Mouse (Mus musculus) MEL (cell line): ENCODE measurements around the gene Fam110c. TPM values are rescaled to one million over a fixed set of nuclear protein-coding genes. Genes with fewer than 3 reads are reported as not detected.

Experiments used
- DNase-seq: peaks from one replicate; pipeline ENCODE4 v3.0.0; 2011; ENCODE audit warnings: low read depth, low spot score
- H3K27ac ChIP-seq: 2 replicates; pipeline ENCODE4 v1.5.1; 2012; ENCODE audit warnings: low read depth, mild to moderate bottlenecking, control low read depth, low read length, moderate library complexity; ENCODE audit not compliant: control insufficient read depth
- H3K27me3 ChIP-seq, 2 experiments: fragments of 150-350 bp in 1 of 2; sonication (generic) in 1 of 2; 2 replicates each; pipeline ENCODE4 v1.6.1; 2012; ENCODE audit warnings: low read length in 2 of 2, mild to moderate bottlenecking in 2 of 2, improper control_type of control experiment in 1 of 2, moderate library complexity in 1 of 2; ENCODE audit not compliant: insufficient read depth in 2 of 2, control insufficient read depth in 1 of 2
- H3K36me3 ChIP-seq, 2 experiments: 2 replicates each; pipeline ENCODE4 v1.6.1; 2012 to 2014; ENCODE audit warnings: low read length in 2 of 2, improper control_type of control experiment in 1 of 2, inconsistent platforms in 1 of 2, mild to moderate bottlenecking in 1 of 2; ENCODE audit not compliant: insufficient read depth in 2 of 2, control insufficient read depth in 1 of 2
- H3K4me1 ChIP-seq, 2 experiments: fragments of 150-350 bp in 1 of 2; sonication (generic) in 1 of 2; 2 replicates each; pipeline ENCODE4 v1.6.1; 2012; ENCODE audit warnings: low read length in 2 of 2, improper control_type of control experiment in 1 of 2, mild to moderate bottlenecking in 1 of 2; ENCODE audit not compliant: insufficient read depth in 2 of 2, control insufficient read depth in 1 of 2
- H3K4me3 ChIP-seq, 2 experiments: fragments of 150-350 bp in 1 of 2; sonication (generic) in 1 of 2; 2 replicates each; pipeline ENCODE4 v1.5.1; 2012; ENCODE audit warnings: low read depth in 2 of 2, low read length in 2 of 2, mild to moderate bottlenecking in 2 of 2, moderate library complexity in 2 of 2, control low read depth in 1 of 2, improper control_type of control experiment in 1 of 2; ENCODE audit not compliant: control insufficient read depth in 1 of 2, insufficient read depth in 1 of 2
- H3K79me2 ChIP-seq: 2 replicates; pipeline ENCODE4 v1.6.1; 2012; ENCODE audit warnings: mild to moderate bottlenecking, low read length, moderate library complexity; ENCODE audit not compliant: control insufficient read depth, poor library complexity, insufficient read depth
- H3K9ac ChIP-seq: 2 replicates; pipeline ENCODE4 v1.6.1; 2012; ENCODE audit warnings: low read depth, mild to moderate bottlenecking, control low read depth, low read length, moderate library complexity; ENCODE audit not compliant: control insufficient read depth, poor library complexity, severe bottlenecking
- H3K9me3 ChIP-seq: fragments of 150-350 bp; sonication (generic); replicated peaks from 2 replicates; pipeline ENCODE4 v1.6.1; 2012; ENCODE audit warnings: mild to moderate bottlenecking, low read length, improper control_type of control experiment, moderate library complexity; ENCODE audit not compliant: insufficient read depth
- CHD2 ChIP-seq: IDR thresholded peaks from 2 replicates; pipeline ENCODE4 v1.6.1; 2011; ENCODE audit warnings: low read length, improper control_type of control experiment
- CTCF ChIP-seq, 3 experiments: IDR thresholded peaks in 2 of 3; conservative IDR thresholded peaks in 1 of 3; 2 replicates each; pipeline ENCODE4 v1.5.1; 2011 to 2012; ENCODE audit warnings: low read length in 3 of 3, low read depth in 2 of 3, mild to moderate bottlenecking in 2 of 3, improper control_type of control experiment in 1 of 3, inconsistent platforms in 1 of 3, mixed read lengths in 1 of 3, moderate library complexity in 1 of 3; ENCODE audit not compliant: control insufficient read depth in 1 of 3, insufficient read depth in 1 of 3, poor library complexity in 1 of 3, severe bottlenecking in 1 of 3
- E2F4 ChIP-seq: IDR thresholded peaks from 2 replicates; pipeline ENCODE4 v1.6.1; 2011; ENCODE audit warnings: low read depth, low read length, improper control_type of control experiment, borderline replicate concordance
- GABPA ChIP-seq: IDR thresholded peaks from 2 replicates; pipeline ENCODE4 v1.6.1; 2012; ENCODE audit warnings: low read depth, mild to moderate bottlenecking, inconsistent platforms, low read length, improper control_type of control experiment, moderate library complexity
- GATA1 ChIP-seq: IDR thresholded peaks from 2 replicates; pipeline ENCODE4 v1.6.1; 2011; ENCODE audit warnings: low read depth, low read length, improper control_type of control experiment
- HCFC1 ChIP-seq: IDR thresholded peaks from 2 replicates; pipeline ENCODE4 v1.6.1; 2012; ENCODE audit warnings: low read depth, mild to moderate bottlenecking, inconsistent platforms, low read length, improper control_type of control experiment, moderate library complexity
- KAT2A ChIP-seq: conservative IDR thresholded peaks from 2 replicates; pipeline ENCODE4 v1.6.1; 2012; ENCODE audit warnings: low read depth, low read length, improper control_type of control experiment, inconsistent platforms
- MAFK ChIP-seq: IDR thresholded peaks from 2 replicates; pipeline ENCODE4 v1.6.1; 2011; ENCODE audit warnings: low read depth, mild to moderate bottlenecking, low read length, improper control_type of control experiment, borderline replicate concordance
- MAZ ChIP-seq: IDR thresholded peaks from 2 replicates; pipeline ENCODE4 v1.6.1; 2012; ENCODE audit warnings: low read depth, mild to moderate bottlenecking, inconsistent platforms, low read length, improper control_type of control experiment
- MXI1 ChIP-seq: IDR thresholded peaks from 2 replicates; pipeline ENCODE4 v1.6.1; 2011; ENCODE audit warnings: mild to moderate bottlenecking, low read depth, low read length, improper control_type of control experiment
- MYC ChIP-seq: IDR thresholded peaks from 2 replicates; pipeline ENCODE4 v1.6.1; 2011; ENCODE audit warnings: low read depth, mild to moderate bottlenecking, low read length, improper control_type of control experiment, moderate library complexity
- NELFE ChIP-seq: IDR thresholded peaks from 2 replicates; pipeline ENCODE4 v1.6.1; 2011; ENCODE audit warnings: low read depth, low read length, improper control_type of control experiment
- NRF1 ChIP-seq: IDR thresholded peaks from 2 replicates; pipeline ENCODE4 v1.6.1; 2014; ENCODE audit warnings: low read depth, mild to moderate bottlenecking, inconsistent platforms, low read length, improper control_type of control experiment, moderate library complexity; ENCODE audit not compliant: poor library complexity, insufficient read depth, severe bottlenecking
- POLR2A ChIP-seq, 2 experiments: IDR thresholded peaks; 2 replicates each; pipeline ENCODE4 v1.6.1; 2011 to 2012; ENCODE audit warnings: low read length in 2 of 2, mild to moderate bottlenecking in 2 of 2, control low read depth in 1 of 2, improper control_type of control experiment in 1 of 2, low read depth in 1 of 2, moderate library complexity in 1 of 2; ENCODE audit not compliant: control insufficient read depth in 1 of 2, insufficient read depth in 1 of 2, poor library complexity in 1 of 2
- POLR2AphosphoS2 ChIP-seq: IDR thresholded peaks from 2 replicates; pipeline ENCODE4 v1.6.1; 2011; ENCODE audit warnings: low read length, improper control_type of control experiment
- POLR2AphosphoS5 ChIP-seq: IDR thresholded peaks from 2 replicates; pipeline ENCODE4 v1.6.1; 2012; ENCODE audit warnings: low read depth, borderline replicate concordance, mild to moderate bottlenecking, inconsistent platforms, low read length, moderate library complexity, mixed read lengths
- RCOR1 ChIP-seq: IDR thresholded peaks from 2 replicates; pipeline ENCODE4 v1.6.1; 2012; ENCODE audit warnings: low read depth, mild to moderate bottlenecking, inconsistent platforms, low read length, improper control_type of control experiment
- SMC3 ChIP-seq: IDR thresholded peaks from 2 replicates; pipeline ENCODE4 v1.6.1; 2011; ENCODE audit warnings: low read depth, low read length, improper control_type of control experiment
- TAL1 ChIP-seq: IDR thresholded peaks from 2 replicates; pipeline ENCODE4 v1.6.1; 2012; ENCODE audit warnings: mild to moderate bottlenecking, inconsistent platforms, low read length, moderate library complexity, mixed read lengths
- TCF12 ChIP-seq: IDR thresholded peaks from 2 replicates; pipeline ENCODE4 v1.6.1; 2014; ENCODE audit warnings: low read depth, mild to moderate bottlenecking, inconsistent platforms, low read length, improper control_type of control experiment, moderate library complexity
- ZC3H11A ChIP-seq: IDR thresholded peaks from 2 replicates; pipeline ENCODE4 v1.6.1; 2012; ENCODE audit warnings: low read depth, mild to moderate bottlenecking, inconsistent platforms, low read length, improper control_type of control experiment
- ZMIZ1 ChIP-seq: IDR thresholded peaks from 2 replicates; pipeline ENCODE4 v1.6.1; 2012; ENCODE audit warnings: low read depth, mild to moderate bottlenecking, inconsistent platforms, low read length, improper control_type of control experiment, moderate library complexity
- polyA plus RNA-seq, 2 experiments: library from polyadenylated mRNA; stranded (reverse) in 1 of 2; unstranded in 1 of 2; fragments of >175 nt in 1 of 2; fragments of >200 nt in 1 of 2; gene quantifications; 2 replicates each; pipeline versions ENCODE4 v1.2.1 to v1.2.4; 2012; ENCODE audit warnings: low replicate concordance in 2 of 2, low read depth in 1 of 2; ENCODE audit not compliant: insufficient read length in 2 of 2, insufficient read depth in 1 of 2, missing spikeins in 1 of 2
- total RNA-seq: library from RNA; depleted of rRNA; stranded (reverse); fragments of 300-350 nt; gene quantifications from 2 replicates; pipeline ENCODE4 v1.2.3, GENCODE M21; 2012

Gene Fam110c
- total and polyA plus RNA-seq, 3 experiments = 0.04 to 0.40 TPM; not detected in 1

DNA sequence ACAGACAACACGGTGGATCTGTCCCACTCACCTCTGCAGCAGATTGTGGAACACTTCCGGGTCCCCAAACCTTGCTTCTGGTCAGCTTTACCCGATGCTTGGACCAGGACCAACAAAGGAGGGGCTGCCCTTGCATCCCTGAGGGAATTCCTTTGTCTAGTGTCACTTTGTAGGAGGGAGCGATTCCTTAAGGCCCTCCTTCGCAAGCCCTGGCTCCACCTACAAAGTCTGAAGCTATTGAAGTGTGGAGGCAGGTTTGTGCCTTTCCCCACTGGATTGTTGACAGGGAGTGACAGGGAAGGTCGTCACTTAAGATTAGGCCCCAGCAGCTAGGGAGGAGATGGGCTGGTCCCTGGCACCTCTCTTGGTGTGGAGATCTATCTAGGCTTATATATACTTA, 16.7 kb downstream of the Fam110c start:
- Histone ChIP-seq H3K79me2 (no peaks in the 10 kb centered on the region), H3K27me3 (no peaks in the 10 kb centered on the region), H3K9me3 (no peaks in the 10 kb centered on the region), H3K27ac (no peak overlapping the region), H3K36me3 (peaks cover 0 to 6% of the 10 kb centered on the region in 2 experiments; a peak in 2 of 4 replicates), H3K4me3 (no peak overlapping the region), H3K9ac (no peak overlapping the region), H3K4me1 (peaks cover 0 to 10% of the 10 kb centered on the region in 2 experiments)
- no peak for DNase-seq
- TF ChIP-seq TAL1 = no peak
- TF ChIP-seq POLR2AphosphoS5 = no peak
- TF ChIP-seq NRF1 = no peak
- no peak for TF ChIP-seq ZC3H11A
- TF ChIP-seq HCFC1 = no peak
- no peak for TF ChIP-seq MAZ
- TF ChIP-seq RCOR1 = no peak
- no peak for TF ChIP-seq POLR2A (IDR thresholded peaks at IDR 0.05; ENCODE audit: control insufficient read depth in 1 of 2, insufficient read depth in 1 of 2, low read depth in 1 of 2, low read length in 2 of 2, poor library complexity in 1 of 2)
- no peak for TF ChIP-seq KAT2A
- no peak for TF ChIP-seq CHD2
- no peak for TF ChIP-seq GABPA
- no peak for TF ChIP-seq CTCF (IDR thresholded peaks at IDR 0.05 in 2 of 3, conservative IDR thresholded peaks at IDR 0.05 in 1 of 3; ENCODE audit: control insufficient read depth in 1 of 3, insufficient read depth in 1 of 3, low read depth in 2 of 3, low read length in 3 of 3, poor library complexity in 1 of 3, severe bottlenecking in 1 of 3)

DNA sequence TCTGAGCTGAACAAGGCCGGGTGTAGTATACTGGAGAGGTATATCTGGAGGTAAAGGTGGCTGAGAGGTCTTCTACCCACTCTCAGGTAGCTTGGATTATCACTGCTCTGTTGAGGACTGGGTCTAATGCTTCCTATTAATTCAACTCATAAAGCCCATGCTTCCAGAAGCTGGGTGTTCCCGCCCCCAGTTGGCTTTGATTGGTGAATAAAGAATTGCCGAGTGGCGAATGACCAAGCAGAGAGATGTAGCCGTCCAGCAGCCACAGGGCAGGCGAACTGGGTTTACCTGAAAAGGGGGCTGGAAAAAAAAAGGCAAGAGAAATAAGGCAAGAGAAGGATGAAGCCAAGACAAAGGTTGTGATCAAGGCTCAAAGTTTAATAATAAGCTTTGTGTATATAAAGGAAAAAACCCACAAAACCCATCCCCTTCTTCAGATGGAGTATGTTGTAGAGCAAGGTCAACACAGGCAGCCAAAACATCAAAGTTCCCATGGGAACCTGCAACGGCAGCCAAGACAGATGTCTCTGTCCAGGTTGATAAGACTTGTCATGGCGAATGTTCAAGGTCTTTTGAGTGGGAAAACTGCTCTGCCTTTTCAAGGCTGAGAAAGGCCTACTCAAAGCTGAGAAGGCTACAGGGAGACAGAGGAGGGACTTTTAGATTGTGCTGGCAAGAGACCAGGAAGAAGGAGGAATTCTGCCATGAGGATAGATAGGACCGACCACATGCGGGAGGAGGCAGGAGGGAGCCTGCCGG, 17.4 kb downstream of the Fam110c start:
- Histone ChIP-seq H3K9ac (no peak overlapping the region), H3K36me3 (peaks cover 0 to 6% of the 10 kb centered on the region in 2 experiments; a peak in 2 of 4 replicates), H3K79me2 (no peaks in the 10 kb centered on the region), H3K4me1 (peaks cover 0 to 10% of the 10 kb centered on the region in 2 experiments), H3K4me3 (no peak overlapping the region), H3K27ac (no peak overlapping the region), H3K9me3 (no peaks in the 10 kb centered on the region), H3K27me3 (no peaks in the 10 kb centered on the region)
- no peak for DNase-seq
- no peak for TF ChIP-seq CHD2
- TF ChIP-seq SMC3 = no peak

DNA sequence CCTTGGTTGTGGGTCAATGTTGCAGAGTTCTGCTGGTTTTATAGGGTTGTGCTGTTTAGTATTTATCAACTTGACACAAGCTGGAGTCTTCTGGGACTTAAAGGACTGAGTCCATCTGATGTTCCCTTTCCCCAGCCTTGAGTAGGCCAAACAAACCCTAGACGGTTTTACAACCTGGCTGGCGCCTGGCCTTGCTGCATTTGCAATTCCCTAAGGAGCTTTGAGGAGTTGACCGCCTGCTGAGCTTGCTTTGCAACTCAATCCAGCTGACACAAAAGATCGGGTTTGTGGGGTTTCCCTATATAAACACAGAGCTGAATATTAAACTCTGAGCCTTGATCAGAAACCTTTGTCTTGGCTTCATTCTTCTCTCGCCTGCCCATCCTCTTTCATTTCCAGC, 18.8 kb downstream of the Fam110c start:
- Histone ChIP-seq H3K9me3 (no peaks in the 10 kb centered on the region), H3K4me1 (peaks cover 0 to 1% of the 10 kb centered on the region in 2 experiments; a peak in 3 of 4 replicates), H3K9ac (no peak overlapping the region), H3K27me3 (no peaks in the 10 kb centered on the region), H3K27ac (no peak overlapping the region), H3K36me3 (no peaks in the 10 kb centered on the region), H3K79me2 (no peaks in the 10 kb centered on the region), H3K4me3 (no peak overlapping the region)
- no peak for DNase-seq
- no peak for TF ChIP-seq GABPA
- TF ChIP-seq MXI1 = no peak
- TF ChIP-seq POLR2AphosphoS2 = no peak
- no peak for TF ChIP-seq CHD2
- no peak for TF ChIP-seq TCF12
- no peak for TF ChIP-seq MAFK
- no peak for TF ChIP-seq CTCF (IDR thresholded peaks at IDR 0.05 in 2 of 3, conservative IDR thresholded peaks at IDR 0.05 in 1 of 3; ENCODE audit: control insufficient read depth in 1 of 3, insufficient read depth in 1 of 3, low read depth in 2 of 3, low read length in 3 of 3, poor library complexity in 1 of 3, severe bottlenecking in 1 of 3)
- no peak for TF ChIP-seq POLR2A (IDR thresholded peaks at IDR 0.05; ENCODE audit: control insufficient read depth in 1 of 2, insufficient read depth in 1 of 2, low read depth in 1 of 2, low read length in 2 of 2, poor library complexity in 1 of 2)
- TF ChIP-seq E2F4 = no peak
- no peak for TF ChIP-seq GATA1
- no peak for TF ChIP-seq NELFE
- no peak for TF ChIP-seq ZMIZ1
- no peak for TF ChIP-seq POLR2AphosphoS5
- TF ChIP-seq MYC = no peak
- no peak for TF ChIP-seq HCFC1
- no peak for TF ChIP-seq MAZ
- TF ChIP-seq RCOR1 = no peak
